Mouse (Mus musculus) spleen, postnatal 10 days (tissue): ENCODE measurements around the gene Rtbdn.

Source experiments
- DNase-seq, 2 experiments: peaks; one replicate each; pipeline ENCODE4 v3.0.0; 2021 to 2022; ENCODE audit warnings: low spot score in 2 of 2

The Rtbdn gene

GRCm38 (mm10) chr8:84921596-84921995, 25.2 kb upstream of the Rtbdn start:
- DNase-seq = no peak

- no peak for DNase-seq
Observed at GRCm38 (mm10) chr8:84925557-84925956, 21.2 kb upstream of the Rtbdn start.

GRCm38 (mm10) chr8:84927513-84927912, 19.3 kb upstream of the Rtbdn start:
- DNase-seq = no peak

GRCm38 (mm10) chr8:84928456-84929306, 18.1 kb upstream of the Rtbdn start:
- DNase-seq = peak in 1 of 2 experiments; percentile 82

GRCm38 (mm10) chr8:84930582-84930981, 16.2 kb upstream of the Rtbdn start:
- DNase-seq = no peak

- no peak for DNase-seq
Observed at GRCm38 (mm10) chr8:84933767-84934559, 12.8 kb upstream of the Rtbdn start.

GRCm38 (mm10) chr8:84934860-84935259, 11.9 kb upstream of the Rtbdn start:
- no peak for DNase-seq

DNA sequence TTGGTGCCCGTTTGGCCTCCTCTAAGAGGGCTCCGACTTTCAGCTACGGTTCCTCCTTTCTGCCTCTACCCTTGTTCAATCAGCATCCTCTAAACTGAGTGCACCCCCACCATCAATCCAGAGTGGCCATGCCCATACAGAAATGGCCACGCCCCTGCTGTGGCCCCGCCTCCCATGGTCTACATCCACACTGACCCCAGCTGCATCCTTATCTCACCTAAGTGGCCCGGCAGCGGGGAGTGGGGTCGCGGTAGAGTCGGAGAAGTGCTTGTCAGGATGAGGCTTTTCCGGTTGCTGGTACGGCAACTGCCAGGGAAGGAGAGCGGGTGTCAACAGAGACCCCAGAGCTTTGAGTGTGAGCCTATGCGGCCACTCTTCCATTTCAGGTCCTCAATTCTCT, 11.3 kb upstream of the Rtbdn start:
- no peak for DNase-seq

- no peak for DNase-seq
Observed at GRCm38 (mm10) chr8:84936041-84936961, 10.5 kb upstream of the Rtbdn start.

DNA sequence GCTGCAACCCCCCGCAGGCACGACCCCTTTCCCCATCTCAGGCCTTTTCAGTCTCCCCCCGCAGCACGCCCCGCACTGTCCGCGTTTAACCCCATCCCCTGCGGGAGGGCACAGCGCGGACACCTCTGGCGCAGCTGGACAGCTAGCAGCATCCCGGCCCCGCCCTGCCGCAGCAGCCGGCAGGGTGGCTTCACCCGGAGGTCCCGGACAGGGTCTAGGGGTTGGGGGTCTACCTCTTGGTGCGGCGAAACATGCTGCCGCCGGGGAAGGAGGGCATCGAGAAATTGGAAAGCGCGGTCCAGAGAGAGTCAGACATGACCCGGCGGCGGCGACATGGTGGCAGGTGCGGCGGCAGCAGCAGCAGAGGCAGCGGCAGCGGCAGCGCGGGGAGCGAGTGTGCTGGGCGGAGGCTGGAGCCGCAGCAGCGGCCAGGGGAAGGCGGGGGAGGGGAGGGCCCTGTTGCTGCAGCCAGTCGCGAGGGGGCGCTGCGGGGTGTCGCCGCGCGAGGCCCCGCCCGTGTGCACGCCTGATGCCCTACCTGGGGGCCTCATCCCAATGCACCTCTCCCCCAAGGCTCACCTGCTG, 9.7 kb upstream of the Rtbdn start, which contains the start of gene Mast1:
Mast1 (minus strand) TSS at position 398 of the 585 bp plus-strand sequence.
- peak; percentile 48 to 80 for DNase-seq

GRCm38 (mm10) chr8:84937620-84938485, 8.9 kb upstream of the Rtbdn start:
- no peak for DNase-seq

DNA sequence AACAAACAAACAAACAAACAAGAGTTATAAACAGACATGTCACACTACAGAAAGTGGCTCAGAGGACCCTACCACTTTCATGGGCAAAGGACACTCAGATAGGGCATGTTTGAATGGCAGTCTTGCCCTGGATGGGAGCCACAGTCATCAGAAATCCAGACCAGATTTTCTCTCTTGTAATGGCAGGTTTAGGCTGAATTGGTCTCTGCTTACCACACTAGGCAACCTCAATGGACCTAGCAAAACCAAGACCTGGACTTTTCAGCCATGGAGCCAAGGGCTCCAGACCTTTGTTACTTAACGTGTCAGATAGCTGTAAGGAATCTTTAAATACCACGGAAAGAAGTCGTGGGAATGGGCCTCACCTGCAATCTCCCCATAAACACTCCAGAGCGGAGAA, 3.1 kb upstream of the Rtbdn start:
- DNase-seq = no peak

DNA sequence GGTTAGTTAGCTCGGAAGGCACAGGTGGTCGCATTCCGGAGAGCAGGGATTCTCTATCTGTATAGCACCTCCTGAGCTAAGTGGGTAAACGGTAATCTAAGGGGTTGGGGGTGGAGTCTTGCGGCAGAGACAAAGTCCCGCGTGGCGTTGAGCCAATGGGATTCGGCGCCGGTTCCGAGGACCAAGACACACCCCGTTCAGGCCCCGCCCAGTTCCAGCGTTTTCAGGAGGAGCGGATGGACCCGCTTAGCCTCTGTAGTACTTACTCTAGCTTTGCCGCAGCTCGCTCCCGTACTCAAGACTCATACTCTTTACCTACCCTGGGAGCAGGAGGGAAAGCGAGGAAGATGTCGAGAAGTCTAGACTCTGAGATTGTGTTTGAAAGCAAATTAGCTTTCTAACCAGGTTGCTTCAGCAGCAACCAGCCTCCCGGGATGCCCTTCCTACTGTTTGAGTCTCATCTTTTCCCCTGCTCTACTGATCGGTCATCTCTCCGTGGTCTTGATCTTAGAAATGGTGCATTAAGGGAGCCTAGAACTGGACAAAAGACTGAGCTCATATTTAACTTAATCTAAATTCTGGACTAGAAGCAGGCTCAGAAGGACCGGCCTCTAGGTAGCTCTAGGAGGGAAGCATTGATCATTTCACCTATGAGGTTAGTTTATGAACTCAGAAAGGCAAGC, 2.2 kb upstream of the Rtbdn start:
- DNase-seq = peak in 1 of 2 experiments; percentile 75

DNA sequence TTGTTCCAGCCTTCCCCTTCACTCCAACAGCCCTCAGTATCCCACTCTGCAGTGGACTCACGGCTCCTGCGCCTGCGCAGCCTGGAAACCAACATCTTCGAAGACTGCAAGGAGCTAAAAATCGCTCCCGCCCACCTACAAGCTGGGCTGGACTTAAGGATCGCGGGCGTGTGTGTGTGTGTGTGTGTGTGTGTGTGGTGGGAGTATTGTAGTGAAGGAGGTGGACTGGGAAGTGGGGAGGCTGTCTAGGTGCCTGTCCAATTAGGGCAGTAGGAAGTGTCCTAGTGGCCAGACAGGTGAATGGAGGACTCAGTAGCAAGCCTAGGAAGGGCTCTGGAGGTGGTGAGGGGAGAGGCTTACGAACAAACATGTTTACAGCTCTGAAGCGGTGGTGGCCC, 1.6 kb upstream of the Rtbdn start:
- no peak for DNase-seq

GRCm38 (mm10) chr8:84945633-84946527, 911 bp upstream of the Rtbdn start:
- DNase-seq = no peak

- peak in 1 of 2 experiments; percentile 65 for DNase-seq
Observed at GRCm38 (mm10) chr8:84947241-84947545, 402 bp downstream of the Rtbdn start.

DNA sequence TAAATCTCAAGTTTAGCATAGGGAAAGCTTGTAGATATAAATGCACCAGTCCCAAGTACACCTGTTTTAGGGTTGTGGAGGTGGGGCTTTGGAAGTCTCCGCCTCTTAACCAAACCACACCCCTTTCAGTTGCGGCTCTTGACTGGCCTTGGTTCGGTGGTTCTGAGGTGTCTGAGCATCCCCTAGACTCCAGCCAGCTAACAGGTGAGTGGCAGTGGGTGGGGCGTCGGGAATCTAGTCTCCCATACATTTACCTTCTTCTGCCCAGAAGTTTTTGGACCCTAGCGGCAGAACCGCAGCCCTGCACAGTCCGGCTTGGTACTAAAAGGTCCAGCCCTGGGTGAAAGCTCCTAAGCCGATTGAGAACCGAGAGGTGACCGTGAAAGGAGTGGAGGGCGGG, 3.0 kb downstream of the Rtbdn start:
- no peak for DNase-seq

DNA sequence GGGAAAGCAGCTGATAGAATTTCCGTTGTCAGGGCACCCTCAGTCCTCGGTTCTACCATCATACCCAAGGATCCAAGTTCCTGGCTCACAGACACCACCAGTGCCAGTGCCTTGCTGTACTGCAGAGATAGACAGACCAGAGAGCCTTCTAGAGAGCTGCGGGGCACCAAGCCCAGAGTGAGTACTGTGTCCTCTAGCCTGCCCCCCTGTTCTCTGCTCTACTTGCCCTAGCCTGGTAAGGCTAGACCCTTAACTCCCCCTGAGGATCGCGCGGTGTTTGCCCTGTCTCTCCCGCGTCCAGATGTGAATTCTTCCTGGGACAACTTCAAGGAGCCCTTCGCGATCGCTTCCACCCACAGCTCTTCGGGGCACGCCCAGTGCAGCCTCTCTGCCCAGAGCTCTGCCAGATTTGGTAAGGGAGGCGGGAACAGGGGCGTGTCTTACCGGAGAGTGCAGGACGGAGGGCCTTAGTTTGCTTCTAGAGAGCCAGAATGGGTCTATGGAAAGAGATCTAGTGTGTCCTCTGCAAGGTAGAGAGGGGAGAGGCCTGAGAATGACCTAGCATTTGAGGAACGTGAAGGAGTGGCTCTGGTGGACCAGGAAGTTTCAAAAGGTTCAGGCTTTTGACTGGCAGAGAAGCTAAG, 5.9 kb downstream of the Rtbdn start:
- DNase-seq = peak in 1 of 2 experiments; percentile 56
